Mouse (Mus musculus) CH12.LX (cell line): ENCODE measurements around the gene Nhlrc3. TPM values are rescaled to one million over a fixed set of nuclear protein-coding genes. Genes with fewer than 3 reads are reported as not detected.

Source experiments
- DNase-seq: peaks from one replicate; pipeline ENCODE4 v3.0.0-alpha.2; 2013; ENCODE audit errors: extremely low read depth
- H3K27ac ChIP-seq: 2 replicates; pipeline ENCODE4 v1.5.1; 2012; ENCODE audit warnings: low read depth, mild to moderate bottlenecking, control low read depth, moderate library complexity; ENCODE audit not compliant: insufficient read depth
- H3K27me3 ChIP-seq: replicated peaks from 2 replicates; pipeline ENCODE3; 2012; ENCODE audit warnings: inconsistent platforms
- H3K36me3 ChIP-seq, 2 experiments: replicated peaks in 1 of 2; 2 replicates each; pipeline versions ENCODE3 to v1.6.1; 2012; ENCODE audit warnings: inconsistent platforms in 1 of 2, low read length in 1 of 2, mild to moderate bottlenecking in 1 of 2, mixed read lengths in 1 of 2, moderate library complexity in 1 of 2; ENCODE audit not compliant: control insufficient read depth in 1 of 2, insufficient read depth in 1 of 2
- H3K4me1 ChIP-seq, 2 experiments: 2 replicates each; pipeline ENCODE4 v1.6.1; 2012; ENCODE audit warnings: inconsistent platforms in 1 of 2, moderate library complexity in 1 of 2; ENCODE audit not compliant: insufficient read depth in 2 of 2, control insufficient read depth in 1 of 2
- H3K4me2 ChIP-seq: 2 replicates; pipeline ENCODE4 v1.6.1; 2012; ENCODE audit warnings: low read depth, mild to moderate bottlenecking, control low read depth; ENCODE audit not compliant: poor library complexity, insufficient read depth, severe bottlenecking
- H3K4me3 ChIP-seq, 3 experiments: fragments of 150-350 bp in 1 of 3; sonication (generic) in 1 of 3; replicated peaks in 1 of 3; 2 replicates each; pipeline versions ENCODE3 to v1.5.1; 2011 to 2012; ENCODE audit warnings: low read depth in 2 of 3, low read length in 2 of 3, mild to moderate bottlenecking in 2 of 3, moderate library complexity in 2 of 3, control low read depth in 1 of 3, improper control_type of control experiment in 1 of 3, inconsistent platforms in 1 of 3, mixed read lengths in 1 of 3; ENCODE audit not compliant: poor library complexity in 1 of 3
- H3K79me2 ChIP-seq: replicated peaks from 2 replicates; pipeline ENCODE4 v1.6.1; 2012; ENCODE audit warnings: mild to moderate bottlenecking, moderate library complexity; ENCODE audit not compliant: control insufficient read depth, poor library complexity, insufficient read depth, severe bottlenecking; ENCODE audit errors: extremely low read depth
- H3K9ac ChIP-seq: 2 replicates; pipeline ENCODE4 v1.6.1; 2012; ENCODE audit warnings: low read depth, mild to moderate bottlenecking, control low read depth, moderate library complexity; ENCODE audit not compliant: insufficient read depth
- H3K9me3 ChIP-seq: replicated peaks from 2 replicates; pipeline ENCODE3; 2012; ENCODE audit warnings: low read length, inconsistent platforms, mixed read lengths
- BHLHE40 ChIP-seq: IDR thresholded peaks from 2 replicates; pipeline ENCODE4 v1.6.1; 2011; ENCODE audit warnings: mild to moderate bottlenecking, low read depth, low read length, improper control_type of control experiment
- CHD2 ChIP-seq: IDR thresholded peaks from 2 replicates; pipeline ENCODE4 v1.6.1; 2011; ENCODE audit warnings: low read length, improper control_type of control experiment
- CTCF ChIP-seq, 2 experiments: IDR thresholded peaks in 1 of 2; conservative IDR thresholded peaks in 1 of 2; 2 replicates each; pipeline ENCODE4 v1.5.1; 2011 to 2012; ENCODE audit warnings: low read depth in 2 of 2, low read length in 2 of 2, improper control_type of control experiment in 1 of 2, inconsistent platforms in 1 of 2, mild to moderate bottlenecking in 1 of 2, moderate library complexity in 1 of 2
- ELF1 ChIP-seq: IDR thresholded peaks from 2 replicates; pipeline ENCODE4 v1.6.1; 2014; ENCODE audit warnings: low read depth, mild to moderate bottlenecking, inconsistent platforms, low read length, improper control_type of control experiment
- EP300 ChIP-seq: IDR thresholded peaks from 2 replicates; pipeline ENCODE4 v1.6.1; 2011; ENCODE audit warnings: low read length, improper control_type of control experiment
- ETS1 ChIP-seq: conservative IDR thresholded peaks from 2 replicates; pipeline ENCODE4 v1.6.1; 2012; ENCODE audit warnings: low read depth, mild to moderate bottlenecking, inconsistent platforms, low read length, improper control_type of control experiment, moderate library complexity
- HCFC1 ChIP-seq: IDR thresholded peaks from 2 replicates; pipeline ENCODE4 v1.6.1; 2012; ENCODE audit warnings: low read depth, mild to moderate bottlenecking, inconsistent platforms, low read length, improper control_type of control experiment
- IRF4 ChIP-seq: IDR thresholded peaks from 2 replicates; pipeline ENCODE4 v1.6.1; 2014; ENCODE audit warnings: low read depth, mild to moderate bottlenecking, inconsistent platforms, low read length, improper control_type of control experiment
- JUN ChIP-seq: IDR thresholded peaks from 2 replicates; pipeline ENCODE4 v1.6.1; 2011; ENCODE audit warnings: low read depth, mild to moderate bottlenecking, low read length, improper control_type of control experiment, moderate library complexity; ENCODE audit not compliant: insufficient read depth
- KAT2A ChIP-seq: IDR thresholded peaks from 2 replicates; pipeline ENCODE4 v1.6.1; 2012; ENCODE audit warnings: low read length, improper control_type of control experiment, inconsistent platforms; ENCODE audit not compliant: insufficient replicate concordance
- MAFK ChIP-seq: IDR thresholded peaks from 2 replicates; pipeline ENCODE4 v1.6.1; 2011; ENCODE audit warnings: low read length, improper control_type of control experiment; ENCODE audit not compliant: insufficient replicate concordance
- MAX ChIP-seq: IDR thresholded peaks from 2 replicates; pipeline ENCODE4 v1.6.1; 2011; ENCODE audit warnings: low read length, improper control_type of control experiment
- MAZ ChIP-seq: IDR thresholded peaks from 2 replicates; pipeline ENCODE4 v1.6.1; 2012; ENCODE audit warnings: low read depth, mild to moderate bottlenecking, inconsistent platforms, low read length, improper control_type of control experiment, moderate library complexity
- MEF2A ChIP-seq: IDR thresholded peaks from 2 replicates; pipeline ENCODE4 v1.6.1; 2014; ENCODE audit warnings: low read depth, mild to moderate bottlenecking, inconsistent platforms, low read length, improper control_type of control experiment, borderline replicate concordance
- MXI1 ChIP-seq: IDR thresholded peaks from 2 replicates; pipeline ENCODE4 v1.6.1; 2011; ENCODE audit warnings: mild to moderate bottlenecking, low read depth, low read length, improper control_type of control experiment
- MYC ChIP-seq: IDR thresholded peaks from 2 replicates; pipeline ENCODE4 v1.6.1; 2011; ENCODE audit warnings: low read depth, mild to moderate bottlenecking, improper control_type of control experiment, low read length
- NRF1 ChIP-seq: IDR thresholded peaks from 2 replicates; pipeline ENCODE4 v1.6.1; 2014; ENCODE audit warnings: low read depth, mild to moderate bottlenecking, inconsistent platforms, low read length, improper control_type of control experiment, moderate library complexity
- PAX5 ChIP-seq: IDR thresholded peaks from 2 replicates; pipeline ENCODE4 v1.6.1; 2012; ENCODE audit warnings: low read length, inconsistent platforms, mixed read lengths
- POLR2A ChIP-seq: IDR thresholded peaks from 2 replicates; pipeline ENCODE4 v1.6.1; 2011; ENCODE audit warnings: low read depth, mild to moderate bottlenecking, improper control_type of control experiment, low read length
- POLR2AphosphoS2 ChIP-seq: IDR thresholded peaks from 2 replicates; pipeline ENCODE4 v1.6.1; 2011; ENCODE audit warnings: low read depth, low read length, improper control_type of control experiment
- RAD21 ChIP-seq: IDR thresholded peaks from 2 replicates; pipeline ENCODE4 v1.6.1; 2011; ENCODE audit warnings: low read depth, mild to moderate bottlenecking, low read length, improper control_type of control experiment, moderate library complexity
- RCOR1 ChIP-seq: conservative IDR thresholded peaks from 2 replicates; pipeline ENCODE4 v1.6.1; 2012; ENCODE audit warnings: low read depth, mild to moderate bottlenecking, inconsistent platforms, low read length, improper control_type of control experiment
- SIN3A ChIP-seq: IDR thresholded peaks from 2 replicates; pipeline ENCODE4 v1.6.1; 2012; ENCODE audit warnings: low read length, improper control_type of control experiment, inconsistent platforms
- SMC3 ChIP-seq: IDR thresholded peaks from 2 replicates; pipeline ENCODE4 v1.6.1; 2011; ENCODE audit warnings: low read depth, low read length, improper control_type of control experiment
- TCF12 ChIP-seq: IDR thresholded peaks from 2 replicates; pipeline ENCODE4 v1.6.1; 2014; ENCODE audit warnings: low read depth, mild to moderate bottlenecking, inconsistent platforms, low read length, improper control_type of control experiment
- UBTF ChIP-seq: IDR thresholded peaks from 2 replicates; pipeline ENCODE4 v1.6.1; 2012; ENCODE audit warnings: low read depth, mild to moderate bottlenecking, inconsistent platforms, low read length, improper control_type of control experiment, moderate library complexity
- USF2 ChIP-seq: conservative IDR thresholded peaks from 2 replicates; pipeline ENCODE4 v1.6.1; 2011; ENCODE audit warnings: low read depth, low read length, improper control_type of control experiment
- ZC3H11A ChIP-seq: IDR thresholded peaks from 2 replicates; pipeline ENCODE4 v1.6.1; 2012; ENCODE audit warnings: low read depth, mild to moderate bottlenecking, inconsistent platforms, low read length, improper control_type of control experiment
- ZKSCAN1 ChIP-seq: IDR thresholded peaks from 2 replicates; pipeline ENCODE4 v1.6.1; 2012; ENCODE audit warnings: low read depth, inconsistent platforms, low read length, improper control_type of control experiment, borderline replicate concordance
- ZMIZ1 ChIP-seq: IDR thresholded peaks from 2 replicates; pipeline ENCODE4 v1.6.1; 2012; ENCODE audit warnings: low read depth, mild to moderate bottlenecking, inconsistent platforms, low read length, improper control_type of control experiment
- dilution Hi-C: fragments of 300-500 bp; cut with MboI; formaldehyde crosslinking; loops from 2 replicates; pipeline ENCODE4 v1.14.3; 2020; ENCODE audit warnings: low sequenced_read_pairs; ENCODE audit not compliant: extremely low pct_unique_long_range_greater_than_20kb, extremely low pct_ligation_motif_present
- in situ Hi-C: fragments of 300-500 bp; cut with MboI; formaldehyde crosslinking; loops from 3 replicates; pipeline ENCODE4 v1.14.3; 2019; ENCODE audit warnings: low sequenced_read_pairs, low pct_ligation_motif_present, low pct_unique_long_range_greater_than_20kb, mixed read lengths
- polyA plus RNA-seq: library from polyadenylated mRNA; unstranded; fragments of >175 nt; gene quantifications from 2 replicates; pipeline ENCODE4 v1.2.1, GENCODE M21; 2012; ENCODE audit warnings: low read depth; ENCODE audit not compliant: insufficient read length
- total RNA-seq, 2 experiments: library from RNA; depleted of rRNA; stranded (reverse); fragments of 300-350 nt in 1 of 2; fragments of >200 nt in 1 of 2; gene quantifications; 2 replicates each; pipeline ENCODE4 v1.2.3; 2012 to 2014

The Nhlrc3 gene
- total and polyA plus RNA-seq, 3 experiments = 5.8 to 7.9 (median 7.2) TPM

DNA sequence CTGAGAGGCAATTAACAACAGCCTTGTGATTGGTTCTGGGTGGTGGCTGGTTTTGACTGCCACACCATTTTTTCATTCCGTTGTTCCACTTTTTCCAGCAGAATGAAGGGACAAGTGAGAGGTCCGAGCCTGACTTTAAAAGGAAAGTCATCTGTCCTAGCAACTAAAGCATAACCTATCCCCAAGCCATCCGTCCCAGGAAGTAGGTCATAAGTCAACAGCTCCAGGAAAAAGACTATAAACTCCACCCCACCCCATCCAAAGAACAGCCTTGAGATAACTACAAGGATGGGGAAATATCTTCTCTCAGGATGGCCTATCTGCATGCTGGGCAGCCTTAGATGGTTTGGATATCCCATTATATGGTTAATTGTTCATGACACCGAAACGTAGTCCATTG lies 50.9 kb downstream of the Nhlrc3 start:
- TF ChIP-seq ZMIZ1 (no peak), MAFK (no peak), UBTF (no peak), NRF1 (no peak), USF2 (no peak), KAT2A (no peak), MAZ (no peak), ZC3H11A (no peak), ZKSCAN1 (no peak), BHLHE40 (no peak), IRF4 (no peak), MEF2A (no peak), CTCF (conservative IDR thresholded peaks at IDR 0.05 in 1 of 2, IDR thresholded peaks at IDR 0.05 in 1 of 2; ENCODE audit: low read depth in 2 of 2, low read length in 2 of 2) (no peak), PAX5 (no peak), EP300 (no peak), ELF1 (no peak), MYC (no peak), TCF12 (no peak), SIN3A (no peak), RAD21 (no peak)
- H3K4me1 ChIP-seq = no peaks in the 10 kb centered on the region
- in situ Hi-C loops = no loop called here
- H3K27me3 ChIP-seq = no peaks in the 10 kb centered on the region
- no peak overlapping the region for H3K27ac ChIP-seq
- dilution Hi-C loops = no loop called here
- no peaks in the 10 kb centered on the region for H3K9me3 ChIP-seq
- no peaks in the 10 kb centered on the region for H3K79me2 ChIP-seq
- no peak overlapping the region for H3K4me2 ChIP-seq
- DNase-seq = no peak
- H3K4me3 ChIP-seq = no peak overlapping the region
- H3K9ac ChIP-seq = no peak overlapping the region
- no peaks in the 10 kb centered on the region for H3K36me3 ChIP-seq

DNA sequence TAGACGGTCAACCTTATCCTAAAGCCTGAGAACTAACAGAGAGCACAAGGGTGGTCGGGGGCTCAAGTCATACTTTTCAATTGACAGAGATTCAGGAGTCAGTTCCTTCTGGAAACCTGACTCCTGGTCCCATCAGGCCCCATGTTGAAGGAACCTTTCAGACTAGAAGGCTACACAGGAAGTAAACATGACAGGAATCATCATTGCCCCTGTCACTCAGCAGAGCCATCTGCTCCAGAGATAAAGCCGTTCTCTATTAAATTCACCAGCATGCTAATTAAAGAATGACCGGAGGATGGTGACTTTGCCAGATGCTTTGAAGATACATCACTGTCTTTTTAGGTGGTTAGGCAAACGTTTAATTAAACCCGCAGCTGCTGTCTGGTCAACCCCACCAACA lies 53.1 kb downstream of the Nhlrc3 start:
- Histone ChIP-seq H3K9me3 (no peaks in the 10 kb centered on the region), H3K27ac (no peak overlapping the region)
- dilution Hi-C loops (no loop called here), in situ Hi-C loops (no loop called here)
- TF ChIP-seq SMC3 = no peak
- TF ChIP-seq SIN3A = no peak
- no peak for TF ChIP-seq HCFC1
- TF ChIP-seq ELF1 = no peak
- TF ChIP-seq POLR2AphosphoS2 = no peak
- no peak for TF ChIP-seq MAFK
- no peak for TF ChIP-seq NRF1
- TF ChIP-seq MAZ = no peak
- TF ChIP-seq EP300 = no peak
- no peak for TF ChIP-seq POLR2A
- no peak for TF ChIP-seq JUN
- TF ChIP-seq ETS1 = no peak
- no peak for TF ChIP-seq TCF12
- TF ChIP-seq MXI1 = no peak
- TF ChIP-seq UBTF = no peak
- TF ChIP-seq MEF2A = no peak
- TF ChIP-seq CHD2 = no peak
- TF ChIP-seq ZC3H11A = no peak
- no peak for TF ChIP-seq MAX
- TF ChIP-seq RCOR1 = no peak
- TF ChIP-seq, all 38 proteins: peak for 0
- no peak overlapping the region for H3K9ac ChIP-seq
- no peaks in the 10 kb centered on the region for H3K4me1 ChIP-seq
- H3K27me3 ChIP-seq = no peaks in the 10 kb centered on the region
- no peaks in the 10 kb centered on the region for H3K79me2 ChIP-seq
- no peak overlapping the region for H3K4me3 ChIP-seq
- no peak for DNase-seq
- no peak overlapping the region for H3K4me2 ChIP-seq
- H3K36me3 ChIP-seq = no peaks in the 10 kb centered on the region
